Mouse (Mus musculus) MEL (cell line): Measurements from ENCODE around the gene Zic5.

Experiments
- CTCF ChIP-seq, 3 experiments: IDR thresholded peaks in 2 of 3; conservative IDR thresholded peaks in 1 of 3; 2 replicates each; pipeline ENCODE4 v1.5.1; 2011 to 2012; ENCODE audit warnings: low read length in 3 of 3, low read depth in 2 of 3, mild to moderate bottlenecking in 2 of 3, improper control_type of control experiment in 1 of 3, inconsistent platforms in 1 of 3, mixed read lengths in 1 of 3, moderate library complexity in 1 of 3; ENCODE audit not compliant: control insufficient read depth in 1 of 3, insufficient read depth in 1 of 3, poor library complexity in 1 of 3, severe bottlenecking in 1 of 3
- HCFC1 ChIP-seq: IDR thresholded peaks from 2 replicates; pipeline ENCODE4 v1.6.1; 2012; ENCODE audit warnings: low read depth, mild to moderate bottlenecking, inconsistent platforms, low read length, improper control_type of control experiment, moderate library complexity
- MXI1 ChIP-seq: IDR thresholded peaks from 2 replicates; pipeline ENCODE4 v1.6.1; 2011; ENCODE audit warnings: mild to moderate bottlenecking, low read depth, low read length, improper control_type of control experiment
- POLR2A ChIP-seq, 2 experiments: IDR thresholded peaks; 2 replicates each; pipeline ENCODE4 v1.6.1; 2011 to 2012; ENCODE audit warnings: low read length in 2 of 2, mild to moderate bottlenecking in 2 of 2, control low read depth in 1 of 2, improper control_type of control experiment in 1 of 2, low read depth in 1 of 2, moderate library complexity in 1 of 2; ENCODE audit not compliant: control insufficient read depth in 1 of 2, insufficient read depth in 1 of 2, poor library complexity in 1 of 2
- RAD21 ChIP-seq: IDR thresholded peaks from 2 replicates; pipeline ENCODE4 v1.6.1; 2011; ENCODE audit warnings: mild to moderate bottlenecking, low read depth, low read length, improper control_type of control experiment
- RCOR1 ChIP-seq: IDR thresholded peaks from 2 replicates; pipeline ENCODE4 v1.6.1; 2012; ENCODE audit warnings: low read depth, mild to moderate bottlenecking, inconsistent platforms, low read length, improper control_type of control experiment
- TBP ChIP-seq: IDR thresholded peaks from 2 replicates; pipeline ENCODE4 v1.8.0; 2011; ENCODE audit warnings: low read depth, low read length, improper control_type of control experiment
- TCF12 ChIP-seq: IDR thresholded peaks from 2 replicates; pipeline ENCODE4 v1.6.1; 2014; ENCODE audit warnings: low read depth, mild to moderate bottlenecking, inconsistent platforms, low read length, improper control_type of control experiment, moderate library complexity
- ZC3H11A ChIP-seq: IDR thresholded peaks from 2 replicates; pipeline ENCODE4 v1.6.1; 2012; ENCODE audit warnings: low read depth, mild to moderate bottlenecking, inconsistent platforms, low read length, improper control_type of control experiment

GRCm38 (mm10) chr14:122424441-122424840 lies 41.0 kb downstream of the Zic5 start:
- TF ChIP-seq RCOR1, result no peak
- TF ChIP-seq TCF12, result no peak
- no peak for TF ChIP-seq ZC3H11A
- TF ChIP-seq CTCF (IDR thresholded peaks at IDR 0.05 in 2 of 3, conservative IDR thresholded peaks at IDR 0.05 in 1 of 3; ENCODE audit: control insufficient read depth in 1 of 3, insufficient read depth in 1 of 3, low read depth in 2 of 3, low read length in 3 of 3, poor library complexity in 1 of 3, severe bottlenecking in 1 of 3), result no peak
- TF ChIP-seq RAD21, result no peak
- TF ChIP-seq MXI1, result no peak
- TF ChIP-seq TBP, result no peak
- TF ChIP-seq HCFC1, result no peak
- TF ChIP-seq POLR2A (IDR thresholded peaks at IDR 0.05; ENCODE audit: control insufficient read depth in 1 of 2, insufficient read depth in 1 of 2, low read depth in 1 of 2, low read length in 2 of 2, poor library complexity in 1 of 2), result no peak
